Mouse (Mus musculus): ENCODE measurements around the gene Maml2. TPM values are rescaled to one million over a fixed set of nuclear protein-coding genes. Genes with fewer than 3 reads are reported as not detected.
"Not testable (repeated sequence)": the region's sequence is repeated elsewhere in the genome, so short reads cannot be mapped to it uniquely, and the experiment has no call there.

The Maml2 gene
- polyA plus RNA-seq, 1 experiment from 2014 or later = 9.8 TPM

DNA sequence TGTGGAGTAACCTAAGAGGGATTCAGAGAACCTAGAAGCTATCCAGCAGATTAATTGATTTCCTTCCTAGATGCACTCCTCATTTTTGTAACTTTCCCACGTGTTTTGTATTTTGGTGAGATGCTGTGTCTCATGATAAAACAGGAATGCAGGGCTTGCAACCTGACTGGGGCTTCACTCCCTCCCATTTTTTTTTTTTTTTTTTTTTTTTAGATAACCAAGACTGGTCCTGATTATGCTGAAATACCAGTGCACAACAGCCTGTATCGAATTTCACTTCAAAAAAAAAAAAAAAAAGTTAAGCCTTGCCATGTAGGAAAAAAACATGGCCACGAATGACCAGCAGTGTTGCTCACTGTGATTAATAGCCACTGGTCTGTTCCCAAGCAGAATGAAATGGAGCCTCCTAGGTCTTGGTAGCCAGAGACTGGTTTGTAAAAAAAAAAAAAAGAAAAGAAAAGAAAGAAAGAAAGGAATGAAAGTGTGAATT, 409.4 kb downstream of the Maml2 start:
- Histone ChIP-seq H3K4me3 (ENCODE audit: low read depth, low read length) (no peak overlapping the region), H3K4me2 (ENCODE audit: low read depth, low read length) (no peak overlapping the region), H3K9me3 (ENCODE audit: control insufficient read depth, low read length) (no peaks in the 10 kb centered on the region), H3K27ac (replicated peaks; ENCODE audit: low read depth, low read length) (no peak overlapping the region), H3K27me3 (replicated peaks; ENCODE audit: control insufficient read depth, insufficient read depth, low read length) (no peaks in the 10 kb centered on the region), H3K9ac (ENCODE audit: low read depth, low read length) (no peak overlapping the region), H3K36me3 (ENCODE audit: control insufficient read depth, insufficient read depth, low read length) (peaks cover 15% of the 10 kb centered on the region), H3K4me1 (ENCODE audit: control insufficient read depth, insufficient read depth, low read length) (no peaks in the 10 kb centered on the region)
- ATAC-seq (ENCODE audit: low read depth) (no peak), DNase-seq (ENCODE audit: low spot score) (no peak)
- WGBS = 14% methylated on average over 3 of the region's 3 CpGs

DNA sequence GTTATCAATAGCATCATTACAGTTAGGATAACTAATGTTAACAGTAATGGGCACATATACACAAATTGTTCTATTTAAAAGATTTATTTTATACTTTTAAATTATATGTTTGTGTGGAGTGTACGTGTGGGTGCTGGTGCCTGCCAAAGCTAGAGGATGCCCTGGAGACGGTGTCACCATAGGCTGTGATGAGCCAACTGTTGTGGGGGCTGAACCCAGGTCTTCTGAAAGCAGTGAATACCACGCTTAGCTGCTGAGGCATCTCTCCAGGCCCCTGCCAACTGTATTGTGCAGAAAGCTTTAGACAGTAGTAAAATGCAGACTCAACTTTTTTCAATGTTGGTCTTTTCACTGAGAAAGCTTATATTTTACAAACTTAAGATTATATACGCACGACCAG, 411.7 kb downstream of the Maml2 start:
- Histone ChIP-seq H3K27me3 (replicated peaks; ENCODE audit: control insufficient read depth, insufficient read depth, low read length) (no peaks in the 10 kb centered on the region), H3K4me2 (ENCODE audit: low read depth, low read length) (no peak overlapping the region), H3K4me3 (ENCODE audit: low read depth, low read length) (no peak overlapping the region), H3K27ac (replicated peaks; ENCODE audit: low read depth, low read length) (no peak overlapping the region), H3K36me3 (ENCODE audit: control insufficient read depth, insufficient read depth, low read length) (peaks cover 15% of the 10 kb centered on the region; the same call in 1 of the 2 replicates), H3K4me1 (ENCODE audit: control insufficient read depth, insufficient read depth, low read length) (no peaks in the 10 kb centered on the region), H3K9me3 (ENCODE audit: control insufficient read depth, low read length) (no peaks in the 10 kb centered on the region), H3K9ac (ENCODE audit: low read depth, low read length) (no peak overlapping the region)
- 92% methylated on average over 5 of the region's 5 CpGs for WGBS
- DNase-seq (ENCODE audit: low spot score) = no peak
- no peak for ATAC-seq (ENCODE audit: low read depth)

DNA sequence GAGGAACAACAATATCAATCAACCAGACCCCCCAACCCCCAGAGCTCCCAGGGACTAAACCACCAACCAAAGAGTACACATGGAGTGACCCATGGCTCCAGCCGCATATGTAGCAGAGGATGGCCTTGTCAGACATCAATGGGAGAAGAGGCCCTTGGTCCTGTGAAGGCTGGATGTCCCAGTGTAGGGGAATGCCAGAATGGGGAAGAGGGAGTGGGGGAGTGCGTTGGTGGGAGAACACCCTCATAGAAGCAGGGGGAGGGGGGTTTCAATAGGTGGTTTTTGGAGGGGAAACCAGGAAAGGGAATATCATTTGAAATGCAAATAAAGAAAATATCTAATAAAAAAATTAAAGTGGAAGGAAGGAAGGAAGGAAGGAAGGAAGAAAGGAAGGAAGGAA, 418.1 kb downstream of the Maml2 start:
- not testable (repeated sequence) for ATAC-seq (ENCODE audit: low read depth); H3K4me2 ChIP-seq (ENCODE audit: low read depth, low read length); H3K27me3 ChIP-seq (replicated peaks; ENCODE audit: control insufficient read depth, insufficient read depth, low read length); DNase-seq (ENCODE audit: low spot score); H3K4me1 ChIP-seq (ENCODE audit: control insufficient read depth, insufficient read depth, low read length); H3K4me3 ChIP-seq (ENCODE audit: low read depth, low read length); H3K36me3 ChIP-seq (ENCODE audit: control insufficient read depth, insufficient read depth, low read length); H3K9ac ChIP-seq (ENCODE audit: low read depth, low read length); H3K27ac ChIP-seq (replicated peaks; ENCODE audit: low read depth, low read length); H3K9me3 ChIP-seq (ENCODE audit: control insufficient read depth, low read length)
- 82% methylated on average over 2 of the region's 2 CpGs for WGBS

DNA sequence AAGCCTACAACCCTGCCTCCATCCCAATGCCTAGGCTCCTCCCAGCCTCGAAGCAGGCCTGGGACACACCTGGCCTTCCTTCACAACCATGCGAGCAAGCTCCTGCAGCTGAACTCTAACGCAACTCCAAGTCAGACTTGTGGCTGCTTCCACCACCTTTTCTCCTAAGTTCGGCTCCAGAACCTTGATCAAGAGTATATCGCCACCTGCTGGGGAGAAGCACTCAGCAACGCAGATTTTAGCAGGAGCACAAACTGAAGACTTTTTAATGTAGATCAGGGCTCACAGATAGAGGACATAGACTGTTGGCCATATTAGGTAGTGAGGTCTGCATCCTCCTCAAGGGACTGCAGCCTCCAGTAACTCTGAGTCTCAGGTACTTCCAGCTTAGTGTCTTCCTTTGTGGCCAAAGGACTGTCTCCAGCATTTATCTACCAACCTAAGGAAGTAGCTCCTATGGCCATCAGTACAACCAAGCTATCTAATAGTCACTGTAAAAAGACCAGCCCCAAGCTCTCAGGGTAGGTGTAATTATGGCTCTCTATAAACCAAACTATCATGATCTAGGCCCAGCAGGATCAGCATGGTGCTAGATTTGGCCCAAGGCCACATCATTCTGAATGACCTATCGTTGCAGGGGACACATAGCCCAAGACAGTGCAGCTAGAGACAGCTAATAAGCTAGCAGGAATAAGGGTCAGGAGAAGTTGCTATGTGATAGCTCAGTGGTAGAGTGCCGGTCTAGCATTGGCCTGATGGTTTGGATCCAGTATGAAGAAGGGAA, 418.8 kb downstream of the Maml2 start:
- Histone ChIP-seq H3K27me3 (replicated peaks; ENCODE audit: control insufficient read depth, insufficient read depth, low read length) (no peaks in the 10 kb centered on the region), H3K4me3 (ENCODE audit: low read depth, low read length) (no peak overlapping the region), H3K4me2 (ENCODE audit: low read depth, low read length) (no peak overlapping the region), H3K9me3 (ENCODE audit: control insufficient read depth, low read length) (no peaks in the 10 kb centered on the region), H3K4me1 (ENCODE audit: control insufficient read depth, insufficient read depth, low read length) (no peaks in the 10 kb centered on the region), H3K9ac (ENCODE audit: low read depth, low read length) (no peak overlapping the region), H3K36me3 (ENCODE audit: control insufficient read depth, insufficient read depth, low read length) (no peaks in the 10 kb centered on the region), H3K27ac (replicated peaks; ENCODE audit: low read depth, low read length) (no peak overlapping the region)
- peak; percentile 50; the same call in 1 of the 2 replicates for ATAC-seq (ENCODE audit: low read depth)
- 22% methylated on average over 8 of the region's 8 CpGs for WGBS
- DNase-seq (ENCODE audit: low spot score) = peak; percentile 92

DNA sequence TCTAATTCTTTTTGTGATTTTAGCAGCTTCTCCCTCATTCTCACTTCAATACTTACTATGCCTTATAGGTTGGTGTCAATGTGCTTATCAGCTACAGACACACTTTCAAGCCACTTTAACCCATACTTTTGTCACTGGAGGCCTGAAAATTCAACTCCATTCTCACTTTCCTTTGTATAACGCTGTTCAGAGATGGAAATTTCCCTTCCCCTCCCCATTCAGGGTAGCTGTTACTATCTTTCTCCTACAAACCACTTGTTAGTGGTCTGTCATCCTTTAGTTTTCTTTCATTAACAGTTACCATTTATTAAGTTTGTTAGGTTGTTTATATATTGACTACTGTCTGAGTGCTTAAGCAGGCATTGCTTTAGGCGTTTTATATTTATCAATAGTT, 450.6 kb downstream of the Maml2 start, which contains the start of gene Mtmr2:
Mtmr2 (plus strand) TSS at position 7 of the 394 bp plus-strand sequence.
- peak within 1 kb of the TSS; percentile 94 for H3K27ac ChIP-seq (replicated peaks; ENCODE audit: low read depth, low read length)
- 42% methylated on average over 2 of the region's 2 CpGs for WGBS
- peak within 1 kb of the TSS; percentile 52 for H3K4me2 ChIP-seq (ENCODE audit: low read depth, low read length)
- ATAC-seq (ENCODE audit: low read depth) = no peak
- no peaks in the 10 kb centered on the region for H3K27me3 ChIP-seq (replicated peaks; ENCODE audit: control insufficient read depth, insufficient read depth, low read length)
- H3K9me3 ChIP-seq (ENCODE audit: control insufficient read depth, low read length) = 0 out of 2 replicates have a peak, but pooled peaks cover 4% of the 10 kb centered on the region
- no peak for DNase-seq (ENCODE audit: low spot score)
- no peaks in the 10 kb centered on the region for H3K36me3 ChIP-seq (ENCODE audit: control insufficient read depth, insufficient read depth, low read length)
- H3K4me1 ChIP-seq (ENCODE audit: control insufficient read depth, insufficient read depth, low read length) = 0 out of 2 replicates have a peak, but pooled peaks cover 5% of the 10 kb centered on the region
- H3K4me3 ChIP-seq (ENCODE audit: low read depth, low read length) = peak within 1 kb of the TSS; percentile 85
- peak within 1 kb of the TSS; percentile 98 for H3K9ac ChIP-seq (ENCODE audit: low read depth, low read length)

DNA sequence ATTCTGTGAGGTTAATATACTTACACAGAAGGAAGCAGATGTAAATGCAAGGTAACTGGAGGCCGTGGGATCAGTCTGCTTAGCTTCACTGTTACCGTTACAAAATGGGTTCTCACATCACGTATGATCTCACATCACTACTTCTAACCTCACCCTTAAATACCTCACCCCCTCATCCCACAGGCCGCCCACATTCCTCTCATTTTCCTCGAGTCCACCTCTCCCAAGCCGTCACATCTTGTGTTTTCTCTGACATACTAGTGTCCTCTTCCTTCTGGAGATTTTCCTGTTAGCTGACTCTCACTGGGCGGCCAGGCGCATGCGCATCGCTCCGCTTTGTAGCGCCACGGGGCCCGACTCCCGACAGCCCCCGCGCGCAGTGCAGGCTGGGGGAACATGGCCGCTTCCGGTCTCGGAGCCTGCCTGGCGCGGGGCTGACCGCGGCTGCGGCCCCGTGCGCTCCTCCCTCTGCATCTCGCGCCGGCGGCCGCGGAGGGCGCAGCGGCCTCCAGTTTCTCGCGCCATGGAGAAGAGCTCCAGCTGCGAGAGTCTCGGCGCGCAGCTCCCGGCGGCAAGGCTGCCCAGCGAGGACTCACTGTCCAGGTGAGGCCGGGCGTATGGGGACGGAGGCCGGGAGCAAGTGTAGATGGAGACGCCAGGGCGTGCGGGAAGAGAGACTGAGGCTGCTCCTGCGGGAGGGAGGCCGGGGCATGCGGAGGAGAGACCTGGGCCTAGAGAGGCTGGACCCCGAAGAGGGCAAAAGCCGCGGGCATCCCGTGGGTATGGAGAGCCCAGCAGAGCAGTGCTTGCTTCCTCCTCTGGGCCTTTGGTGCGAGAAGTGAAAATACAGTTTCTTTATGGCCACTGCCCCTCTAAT, 451.3 kb downstream of the Maml2 start:
- ATAC-seq (ENCODE audit: low read depth) (peak; percentile 99), DNase-seq (ENCODE audit: low spot score) (peak; percentile 96)
- Histone ChIP-seq H3K4me1 (ENCODE audit: control insufficient read depth, insufficient read depth, low read length) (0 out of 2 replicates have a peak, but pooled peaks cover 5% of the 10 kb centered on the region), H3K27me3 (replicated peaks; ENCODE audit: control insufficient read depth, insufficient read depth, low read length) (no peaks in the 10 kb centered on the region), H3K9ac (ENCODE audit: low read depth, low read length) (peak overlapping the region; percentile 98), H3K9me3 (ENCODE audit: control insufficient read depth, low read length) (0 out of 2 replicates have a peak, but pooled peaks cover 4% of the 10 kb centered on the region), H3K27ac (replicated peaks; ENCODE audit: low read depth, low read length) (peak overlapping the region; percentile 94), H3K4me2 (ENCODE audit: low read depth, low read length) (peak overlapping the region; percentile 52), H3K36me3 (ENCODE audit: control insufficient read depth, insufficient read depth, low read length) (0 out of 2 replicates have a peak, but pooled peaks cover 5% of the 10 kb centered on the region), H3K4me3 (ENCODE audit: low read depth, low read length) (peak overlapping the region; percentile 85)
- WGBS = 1% methylated on average over 46 of the region's 60 CpGs

DNA sequence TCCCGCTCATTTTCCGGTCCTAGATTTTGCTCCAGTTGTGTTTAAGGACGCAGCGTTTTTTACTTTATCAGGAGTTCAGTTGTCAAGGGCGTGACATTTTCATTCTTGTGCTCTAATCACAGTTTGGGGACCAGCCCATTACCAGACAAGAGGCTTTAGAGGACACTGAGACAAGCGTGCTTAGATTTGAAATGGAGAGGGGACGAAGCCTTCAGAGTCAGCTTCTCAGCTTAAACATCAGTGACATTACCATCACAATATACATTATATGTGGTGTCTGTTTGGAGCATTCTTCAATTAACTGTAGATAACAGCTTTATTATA, 451.9 kb downstream of the Maml2 start:
- Histone ChIP-seq H3K4me3 (ENCODE audit: low read depth, low read length) (peak overlapping the region; percentile 85), H3K27me3 (replicated peaks; ENCODE audit: control insufficient read depth, insufficient read depth, low read length) (no peaks in the 10 kb centered on the region), H3K4me2 (ENCODE audit: low read depth, low read length) (peak overlapping the region; percentile 52), H3K9me3 (ENCODE audit: control insufficient read depth, low read length) (0 out of 2 replicates have a peak, but pooled peaks cover 4% of the 10 kb centered on the region), H3K9ac (ENCODE audit: low read depth, low read length) (peak overlapping the region; percentile 98), H3K36me3 (ENCODE audit: control insufficient read depth, insufficient read depth, low read length) (0 out of 2 replicates have a peak, but pooled peaks cover 5% of the 10 kb centered on the region), H3K4me1 (ENCODE audit: control insufficient read depth, insufficient read depth, low read length) (0 out of 2 replicates have a peak, but pooled peaks cover 5% of the 10 kb centered on the region), H3K27ac (replicated peaks; ENCODE audit: low read depth, low read length) (peak overlapping the region; percentile 94)
- no peak for DNase-seq (ENCODE audit: low spot score)
- 4% methylated on average over 7 of the region's 7 CpGs for WGBS
- no peak for ATAC-seq (ENCODE audit: low read depth)

DNA sequence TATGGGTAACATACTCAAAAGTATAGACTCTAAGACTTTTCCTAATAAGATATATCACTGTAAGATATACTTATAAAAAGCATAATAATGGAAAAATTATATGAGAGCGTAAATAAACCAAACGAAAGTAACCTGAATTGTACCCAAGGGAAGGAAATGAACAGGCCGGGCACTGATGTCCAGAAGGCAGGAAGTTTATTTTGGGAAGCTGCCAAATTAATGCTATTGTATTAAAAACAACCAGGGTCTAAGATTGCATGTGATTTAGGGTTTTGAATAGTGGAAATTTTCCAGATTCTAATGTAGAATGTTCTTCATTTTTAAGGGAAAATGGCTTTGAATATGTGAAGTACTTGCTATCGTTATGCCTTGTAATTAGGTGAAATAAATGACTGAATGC, 454.8 kb downstream of the Maml2 start:
- whole genome bisulfite sequencing = 78% methylated on average over 4 of the region's 4 CpGs
- H3K4me2 ChIP-seq (ENCODE audit: low read depth, low read length) = no peak overlapping the region
- no peak overlapping the region for H3K9ac ChIP-seq (ENCODE audit: low read depth, low read length)
- H3K4me1 ChIP-seq (ENCODE audit: control insufficient read depth, insufficient read depth, low read length) = 0 out of 2 replicates have a peak, but pooled peaks cover 5% of the 10 kb centered on the region
- peak; percentile 36 for DNase-seq (ENCODE audit: low spot score)
- H3K36me3 ChIP-seq (ENCODE audit: control insufficient read depth, insufficient read depth, low read length) = 0 out of 2 replicates have a peak, but pooled peaks cover 5% of the 10 kb centered on the region
- no peaks in the 10 kb centered on the region for H3K27me3 ChIP-seq (replicated peaks; ENCODE audit: control insufficient read depth, insufficient read depth, low read length)
- H3K4me3 ChIP-seq (ENCODE audit: low read depth, low read length) = no peak overlapping the region
- H3K27ac ChIP-seq (replicated peaks; ENCODE audit: low read depth, low read length) = no peak overlapping the region
- no peak for ATAC-seq (ENCODE audit: low read depth)
- 0 out of 2 replicates have a peak, but pooled peaks cover 4% of the 10 kb centered on the region for H3K9me3 ChIP-seq (ENCODE audit: control insufficient read depth, low read length)

Measured in embryonic facial prominence, embryonic 14.5 days (tissue).